Mouse (Mus musculus) activated CD4-positive, CD25-positive, alpha-beta regulatory T cell, adult 4 months (primary cell): ENCODE measurements around the gene Gtsf1. TPM values are rescaled to one million over a fixed set of nuclear protein-coding genes. Genes with fewer than 3 reads are reported as not detected.

Source experiments
- ATAC-seq: one replicate; pipeline ENCODE4 v1.8.0; 2017
- polyA plus RNA-seq, 2 experiments: library from polyadenylated mRNA; unstranded; fragments of 100-300 nt; shearing (Covaris generic); gene quantifications; one replicate each; pipeline ENCODE4 v1.2.1; 2017

Gtsf1 gene
- polyA plus RNA-seq, 2 experiments from 2014 or later = not detected

DNA sequence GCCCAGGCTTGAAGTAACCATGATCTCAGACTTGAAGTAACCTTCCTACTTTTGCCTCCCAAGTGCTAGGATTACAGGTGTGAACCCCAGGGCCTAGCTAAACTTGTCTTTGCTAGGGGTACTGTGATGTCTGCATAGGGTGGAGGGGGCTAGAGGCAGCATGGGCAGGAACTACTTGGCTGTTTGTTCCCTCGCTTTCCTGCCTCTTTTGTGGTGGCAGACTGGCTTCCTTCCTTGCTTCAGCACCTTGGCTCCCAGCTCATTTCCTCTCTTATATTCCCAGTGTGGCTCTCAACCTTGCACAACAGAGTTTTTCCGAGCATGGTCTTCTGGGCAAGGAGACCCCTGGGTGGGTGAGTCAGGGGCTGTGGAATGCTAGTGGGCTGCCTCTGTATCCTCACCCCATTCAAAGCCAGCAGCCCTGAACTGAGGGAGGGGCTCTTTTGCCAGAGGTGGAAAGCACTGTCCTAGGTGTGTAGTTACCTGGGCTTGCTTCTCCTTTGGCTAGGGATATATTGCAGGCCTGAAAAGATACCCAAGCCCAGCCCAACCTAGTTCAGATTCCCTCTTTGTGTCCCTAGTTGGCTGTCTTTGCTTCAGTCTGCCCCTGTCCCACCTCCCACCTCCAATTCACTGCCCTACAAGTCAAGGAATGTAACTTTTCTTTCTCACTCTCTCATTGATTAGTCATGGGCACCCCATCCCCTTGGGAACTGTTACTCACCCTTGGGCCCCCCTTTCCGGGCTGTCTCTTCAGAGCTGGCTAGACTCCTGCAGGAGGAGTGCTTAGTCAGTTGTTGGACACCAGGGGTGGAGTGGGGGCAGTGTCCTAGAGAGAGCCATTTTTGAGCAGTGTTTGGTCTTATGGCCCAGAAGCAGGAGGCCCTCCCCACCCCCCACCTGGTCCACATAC lies 52.3 kb downstream of the Gtsf1 start:
- ATAC-seq = no peak

GRCm38 (mm10) chr15:103376837-103377269 lies 53.4 kb downstream of the Gtsf1 start:
- ATAC-seq = no peak

DNA sequence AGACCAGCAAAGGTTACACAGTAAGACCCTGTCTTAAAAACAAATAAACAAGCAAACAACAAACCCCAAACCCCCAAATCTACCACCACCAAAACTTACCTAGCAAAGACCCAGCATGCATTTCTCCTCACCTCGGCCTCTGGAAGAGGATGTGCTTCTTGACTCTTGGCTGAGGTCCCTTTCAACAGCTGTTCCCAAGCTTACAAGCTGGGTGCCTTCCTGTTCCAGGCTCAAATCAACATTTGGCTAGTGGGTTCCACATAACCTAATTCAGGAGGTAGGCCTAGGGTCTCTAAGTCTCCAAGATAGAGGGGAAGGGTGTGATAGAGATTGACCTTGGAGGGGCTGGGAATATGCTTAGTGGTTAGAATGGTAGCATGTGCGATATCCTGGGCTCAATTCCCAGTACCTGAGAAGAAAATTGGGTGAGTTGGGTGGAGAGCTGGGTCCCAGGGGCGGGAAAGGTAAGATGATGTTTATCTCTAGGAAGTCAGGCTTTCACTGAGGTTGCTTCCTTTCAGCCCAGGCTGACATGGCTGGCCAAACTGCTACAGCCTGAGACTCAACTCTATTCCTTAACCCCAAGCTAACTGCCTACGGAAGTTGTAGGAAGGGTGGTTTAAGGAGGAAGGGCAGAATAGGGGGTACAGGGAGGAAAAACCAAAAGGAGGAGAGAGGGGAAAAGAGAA lies 55.0 kb downstream of the Gtsf1 start:
- no peak for ATAC-seq

GRCm38 (mm10) chr15:103372461-103372860 lies 57.8 kb downstream of the Gtsf1 start:
- ATAC-seq = no peak

DNA sequence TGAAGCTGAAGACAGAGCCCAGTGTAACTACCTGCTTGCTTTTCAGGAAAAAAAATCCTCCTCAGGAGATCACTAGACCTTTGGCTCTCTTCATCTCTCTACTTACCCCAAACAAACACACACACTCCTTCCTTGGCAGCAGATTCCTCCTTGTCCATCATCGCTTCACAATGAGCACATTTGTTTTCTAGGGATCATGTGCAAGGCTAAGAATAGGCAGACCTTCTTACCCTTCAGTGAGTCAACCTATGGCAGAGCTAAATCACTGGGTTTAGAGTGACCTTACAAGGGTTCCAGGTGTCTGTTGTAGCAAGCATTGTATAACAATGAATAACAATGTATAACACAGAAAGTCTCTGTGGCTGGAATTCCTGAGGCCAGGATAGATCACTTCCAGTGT lies 58.5 kb downstream of the Gtsf1 start:
- ATAC-seq = no peak

- no peak for ATAC-seq
These were observed 59.1 kb downstream of the Gtsf1 start for GRCm38 (mm10) chr15:103371208-103371607.

- ATAC-seq = no peak
These were observed 59.8 kb downstream of the Gtsf1 start for GRCm38 (mm10) chr15:103370462-103370861.

DNA sequence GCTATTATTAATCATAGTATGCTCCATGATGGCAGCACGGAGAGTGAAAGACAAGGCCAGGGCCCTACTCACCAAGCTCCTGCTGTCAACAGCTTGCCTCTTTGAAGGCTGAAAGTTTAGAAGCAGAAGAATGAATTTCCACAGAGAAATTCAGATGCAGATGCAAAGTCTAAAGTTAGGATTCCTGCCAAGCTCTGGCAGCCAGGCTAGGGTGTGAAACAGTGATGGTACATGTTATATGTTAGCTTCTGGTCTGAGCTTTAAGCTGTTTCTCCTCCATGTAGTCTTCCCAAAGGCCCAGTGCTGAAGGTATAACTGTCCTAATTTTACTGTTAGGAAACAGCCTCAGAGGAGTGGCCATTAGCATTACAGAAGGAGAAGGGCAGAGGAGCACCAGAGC lies 61.1 kb downstream of the Gtsf1 start:
- ATAC-seq = no peak

GRCm38 (mm10) chr15:103368179-103368940 lies 61.9 kb downstream of the Gtsf1 start:
- no peak for ATAC-seq

DNA sequence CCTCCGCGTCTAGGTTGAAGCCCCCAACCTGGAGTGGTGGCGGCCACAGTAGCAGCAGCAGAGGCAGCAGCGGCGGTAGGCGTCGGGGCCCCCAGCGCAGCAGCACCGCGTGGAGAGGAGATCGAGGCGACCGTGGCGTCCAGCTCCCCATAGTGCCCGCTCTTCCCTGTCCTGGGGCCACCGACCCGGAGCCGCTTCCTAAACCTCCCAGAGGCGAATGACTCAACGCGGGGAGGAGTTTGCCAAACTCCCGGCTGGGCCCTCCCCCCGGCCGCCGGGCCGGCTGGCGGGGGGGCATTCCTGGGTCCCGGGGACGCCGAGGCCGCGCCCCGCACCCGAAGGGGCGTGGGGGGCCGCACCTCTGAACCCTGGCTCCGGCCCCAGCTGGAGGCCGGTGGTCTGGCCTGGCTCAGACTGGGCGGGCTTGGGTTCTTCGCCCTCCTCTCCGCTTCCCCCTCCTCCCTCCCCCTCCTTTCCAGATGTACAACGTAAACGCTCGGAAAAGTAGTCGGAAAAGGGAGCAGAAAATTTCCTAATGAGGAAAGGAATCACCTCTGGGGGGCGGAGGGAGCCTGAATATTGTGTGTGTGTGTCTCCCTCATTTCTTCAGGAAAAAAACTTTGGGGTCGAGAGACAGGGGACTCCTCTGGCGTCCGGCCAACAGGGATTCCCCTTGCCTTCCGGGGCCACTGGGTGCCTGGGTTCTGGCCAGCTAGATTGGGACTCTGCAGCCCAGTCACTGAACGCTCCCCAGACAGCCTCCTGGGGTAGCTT lies 63.7 kb downstream of the Gtsf1 start, which contains the start of gene Itga5:
Gene Itga5, minus strand, starts transcription at position 388 of the 774 bp plus-strand sequence.
- ATAC-seq = peak; percentile 25

DNA sequence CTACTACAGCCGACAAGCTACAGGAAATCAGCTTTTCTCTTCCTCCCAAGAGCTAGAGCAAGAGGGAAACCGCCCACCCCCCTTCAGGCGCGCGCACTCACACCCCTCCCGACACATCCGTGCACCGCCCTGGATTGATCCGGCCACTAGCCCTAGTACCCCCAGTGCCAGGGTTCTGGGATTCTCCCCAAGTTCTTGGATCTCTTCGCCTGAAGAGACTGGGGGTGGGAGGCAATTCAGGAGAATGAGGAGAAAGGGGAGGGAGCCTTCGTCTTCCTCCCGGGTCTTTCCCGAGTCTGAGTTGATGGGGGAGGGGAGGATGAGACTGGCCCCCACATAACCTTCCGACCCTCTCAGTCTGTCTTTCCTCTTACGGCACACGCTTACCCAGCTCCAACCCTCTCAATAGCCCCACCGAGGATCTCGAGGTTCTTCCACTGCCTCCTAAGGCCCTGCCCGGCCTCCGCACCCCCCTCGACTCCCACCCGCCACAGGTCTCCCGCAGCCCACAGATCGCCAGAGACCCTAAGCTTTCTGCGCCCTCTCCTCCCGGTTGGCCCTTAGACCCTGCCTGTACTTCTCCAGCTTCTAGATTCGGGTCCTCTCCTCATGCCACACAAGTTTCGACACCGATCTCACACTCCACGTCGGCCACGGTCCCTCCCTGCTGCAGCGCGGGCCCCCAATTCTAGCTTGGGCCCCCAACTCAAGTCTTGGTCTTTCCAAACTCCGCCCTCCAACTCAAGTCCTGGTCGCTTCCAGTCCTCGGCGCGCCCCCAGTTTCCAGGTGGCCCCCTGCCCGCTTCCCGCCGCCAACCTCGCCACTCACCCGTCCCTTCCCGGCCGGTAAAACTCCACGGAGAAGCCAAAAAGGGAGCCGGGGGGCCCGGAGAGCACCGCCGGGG lies 64.5 kb downstream of the Gtsf1 start:
- peak; percentile 72 for ATAC-seq

DNA sequence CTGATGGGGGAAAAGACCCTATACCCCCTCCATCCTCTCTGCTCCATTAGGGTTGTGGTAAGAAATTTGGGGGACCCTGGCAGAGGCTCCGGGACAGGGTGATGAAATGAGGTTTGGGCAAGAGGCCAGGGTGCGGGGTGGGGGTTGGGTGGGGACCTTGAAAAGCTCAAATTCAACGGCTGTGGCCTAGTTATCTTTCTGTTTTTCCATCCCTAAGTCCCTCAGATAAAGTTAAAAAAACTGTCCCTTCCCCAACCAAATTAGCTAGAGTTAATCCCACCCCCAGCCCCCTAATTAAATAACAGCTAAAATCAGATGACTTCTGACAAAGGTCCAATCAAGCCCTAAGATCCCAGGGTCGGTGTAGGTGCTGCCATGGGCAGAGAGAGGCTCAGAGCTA lies 65.5 kb downstream of the Gtsf1 start:
- no peak for ATAC-seq

DNA sequence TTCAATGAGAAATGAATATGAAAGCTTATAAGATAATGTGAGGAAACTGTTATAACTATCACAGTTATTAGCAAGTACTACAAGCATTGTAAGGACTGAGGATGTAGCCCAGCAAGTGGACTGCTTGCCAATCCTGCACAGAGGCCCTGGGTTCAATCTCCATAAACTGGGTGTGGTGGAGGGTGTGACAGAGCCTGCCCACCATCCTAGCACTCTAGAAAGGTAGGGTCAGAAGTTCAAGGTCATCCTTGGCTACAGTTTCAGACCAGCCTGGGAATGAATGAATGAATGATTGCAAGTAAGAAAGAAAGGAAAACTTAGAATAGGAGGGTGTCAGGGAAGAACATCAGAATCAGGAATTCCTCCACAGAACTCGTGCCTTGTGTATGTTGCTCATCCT lies 66.5 kb downstream of the Gtsf1 start:
- no peak for ATAC-seq

GRCm38 (mm10) chr15:103362950-103363349 lies 67.3 kb downstream of the Gtsf1 start:
- ATAC-seq = no peak

GRCm38 (mm10) chr15:103362333-103362732 lies 67.9 kb downstream of the Gtsf1 start:
- ATAC-seq = no peak

GRCm38 (mm10) chr15:103361269-103361668 lies 69.0 kb downstream of the Gtsf1 start:
- no peak for ATAC-seq

- ATAC-seq = no peak
These were observed 70.2 kb downstream of the Gtsf1 start for GRCm38 (mm10) chr15:103359869-103360602.

- no peak for ATAC-seq
These were observed 71.2 kb downstream of the Gtsf1 start for GRCm38 (mm10) chr15:103359122-103359510.

DNA sequence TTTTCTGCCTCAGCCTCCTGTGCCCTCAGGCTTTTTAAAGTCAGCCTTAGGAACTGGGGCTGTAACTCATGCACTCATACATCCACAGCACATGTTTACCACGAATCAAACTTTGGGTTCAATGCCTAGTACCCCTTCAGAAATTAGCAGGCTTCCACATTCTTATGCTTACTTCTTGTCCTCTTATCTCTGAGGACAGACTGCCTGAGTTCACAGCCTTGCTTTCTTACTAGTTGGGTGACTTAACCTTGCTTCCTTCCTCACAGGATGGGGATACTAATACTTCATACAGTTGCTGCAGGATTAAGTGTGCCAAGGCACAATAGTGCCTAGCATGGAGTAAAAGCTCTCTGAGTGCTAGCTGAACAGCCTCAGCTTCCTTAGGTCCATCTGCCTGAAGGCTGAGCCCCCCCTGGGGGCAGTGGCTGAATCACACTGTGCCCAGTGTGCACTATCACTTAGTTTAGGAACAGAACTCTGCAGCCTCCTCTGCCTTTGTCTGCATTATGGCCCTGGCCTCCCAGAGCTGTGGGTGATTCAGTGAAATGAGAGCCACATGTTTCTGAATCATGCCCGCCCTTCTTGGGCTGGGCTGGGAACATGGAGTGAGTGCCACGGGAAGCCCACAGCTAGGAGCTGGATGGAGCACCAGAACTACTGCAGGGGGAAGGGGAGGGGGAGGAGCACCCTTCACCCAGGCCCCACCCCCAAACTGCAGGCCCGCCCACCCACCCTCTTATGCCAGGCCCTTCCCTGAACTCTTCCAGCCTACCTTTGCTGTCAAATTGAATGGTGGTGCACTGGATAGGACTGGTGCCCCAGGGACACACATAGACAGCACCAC lies 71.8 kb downstream of the Gtsf1 start:
- no peak for ATAC-seq
